Mouse (Mus musculus): ENCODE results near the gene Klhdc7b. TPM values are rescaled to one million over a fixed set of nuclear protein-coding genes. Genes with fewer than 3 reads are reported as not detected.

Gene Klhdc7b
- polyA plus RNA-seq (2015; fragmentation: Nextera tagmentation; extraction: Ambion mirVana) = 0.05 TPM in 1 of 2 replicates, not detected in the other

- no peaks in the 10 kb centered on the region for H3K4me1 ChIP-seq (replicated peaks)
- peaks cover 25% of the 10 kb centered on the region for H3K27me3 ChIP-seq
- ATAC-seq (ENCODE audit: low FRiP score) = no peak
- WGBS = 89% methylated on average over 7 of the region's 7 CpGs
- no peak within 1 kb of the TSS for H3K9ac ChIP-seq
- H3K27ac ChIP-seq = no peak within 1 kb of the TSS
- no peaks in the 10 kb centered on the region for H3K9me3 ChIP-seq
- no peaks in the 10 kb centered on the region for H3K36me3 ChIP-seq
- no peak within 1 kb of the TSS for H3K4me3 ChIP-seq
- H3K4me2 ChIP-seq = no peak within 1 kb of the TSS
These were observed at the start of gene Klhdc7b for GRCm38 (mm10) chr15:89384617-89385016. Klhdc7b (plus strand) TSS chr15:89384917.

GRCm38 (mm10) chr15:89336422-89336821 is 48.3 kb upstream of the Klhdc7b start:
- no peaks in the 10 kb centered on the region for H3K9me3 ChIP-seq
- H3K27me3 ChIP-seq = no peaks in the 10 kb centered on the region
- no peak overlapping the region for H3K9ac ChIP-seq
- H3K4me2 ChIP-seq = no peak overlapping the region
- no peak for ATAC-seq (ENCODE audit: low FRiP score)
- H3K27ac ChIP-seq = no peak overlapping the region
- 88% methylated on average over 14 of the region's 14 CpGs for WGBS
- no peaks in the 10 kb centered on the region for H3K36me3 ChIP-seq
- no peaks in the 10 kb centered on the region for H3K4me1 ChIP-seq (replicated peaks)
- H3K4me3 ChIP-seq = no peak overlapping the region

GRCm38 (mm10) chr15:89339696-89340095 is 45.0 kb upstream of the Klhdc7b start:
- Histone ChIP-seq H3K9me3 (no peaks in the 10 kb centered on the region), H3K36me3 (no peaks in the 10 kb centered on the region), H3K27me3 (no peaks in the 10 kb centered on the region), H3K4me3 (no peak overlapping the region), H3K27ac (no peak overlapping the region), H3K4me2 (no peak overlapping the region), H3K9ac (no peak overlapping the region), H3K4me1 (replicated peaks) (no peaks in the 10 kb centered on the region)
- WGBS = 83% methylated on average over 2 of the region's 2 CpGs
- ATAC-seq (ENCODE audit: low FRiP score) = no peak

- Histone ChIP-seq H3K9ac (no peak overlapping the region), H3K27ac (no peak overlapping the region), H3K4me1 (replicated peaks) (no peaks in the 10 kb centered on the region), H3K27me3 (no peaks in the 10 kb centered on the region), H3K9me3 (no peaks in the 10 kb centered on the region), H3K4me2 (no peak overlapping the region), H3K4me3 (no peak overlapping the region), H3K36me3 (no peaks in the 10 kb centered on the region)
- 81% methylated on average over 3 of the region's 3 CpGs for WGBS
- ATAC-seq (ENCODE audit: low FRiP score) = no peak
These were observed 44.6 kb upstream of the Klhdc7b start for GRCm38 (mm10) chr15:89340136-89340535.

GRCm38 (mm10) chr15:89341678-89342077 is 43.0 kb upstream of the Klhdc7b start:
- H3K27me3 ChIP-seq = no peaks in the 10 kb centered on the region
- no peaks in the 10 kb centered on the region for H3K4me1 ChIP-seq (replicated peaks)
- no peak overlapping the region for H3K27ac ChIP-seq
- H3K36me3 ChIP-seq = no peaks in the 10 kb centered on the region
- no peak overlapping the region for H3K9ac ChIP-seq
- ATAC-seq (ENCODE audit: low FRiP score) = no peak
- WGBS = 58% methylated on average over 1 of the region's 1 CpGs
- H3K9me3 ChIP-seq = no peaks in the 10 kb centered on the region
- H3K4me2 ChIP-seq = no peak overlapping the region
- no peak overlapping the region for H3K4me3 ChIP-seq

GRCm38 (mm10) chr15:89343325-89343724 is 41.4 kb upstream of the Klhdc7b start:
- WGBS = 83% methylated on average over 3 of the region's 3 CpGs
- no peak overlapping the region for H3K4me3 ChIP-seq
- H3K36me3 ChIP-seq = no peaks in the 10 kb centered on the region
- no peak for ATAC-seq (ENCODE audit: low FRiP score)
- no peaks in the 10 kb centered on the region for H3K27me3 ChIP-seq
- H3K9ac ChIP-seq = no peak overlapping the region
- no peaks in the 10 kb centered on the region for H3K4me1 ChIP-seq (replicated peaks)
- no peak overlapping the region for H3K27ac ChIP-seq
- H3K9me3 ChIP-seq = no peaks in the 10 kb centered on the region
- H3K4me2 ChIP-seq = no peak overlapping the region

- 83% methylated on average over 5 of the region's 5 CpGs for WGBS
- H3K4me1 ChIP-seq (replicated peaks) = peaks cover 13% of the 10 kb centered on the region
These were observed 34.3 kb upstream of the Klhdc7b start for GRCm38 (mm10) chr15:89350447-89350846.

GRCm38 (mm10) chr15:89351302-89351701 is 33.4 kb upstream of the Klhdc7b start:
- Histone ChIP-seq H3K27me3 (no peaks in the 10 kb centered on the region), H3K4me2 (no peak overlapping the region), H3K9ac (no peak overlapping the region), H3K27ac (no peak overlapping the region), H3K4me1 (replicated peaks) (peaks cover 14% of the 10 kb centered on the region), H3K4me3 (no peak overlapping the region), H3K36me3 (peaks cover 41% of the 10 kb centered on the region), H3K9me3 (no peaks in the 10 kb centered on the region)
- no peak for ATAC-seq (ENCODE audit: low FRiP score)
- 93% methylated on average over 15 of the region's 15 CpGs for WGBS

More at GRCm38 (mm10) chr15:89350447-89350846, 34.3 kb upstream of the Klhdc7b start:
- no peak overlapping the region for H3K4me2 ChIP-seq
- H3K27ac ChIP-seq = no peak overlapping the region
- H3K9me3 ChIP-seq = no peaks in the 10 kb centered on the region
- H3K4me3 ChIP-seq = no peak overlapping the region
- no peaks in the 10 kb centered on the region for H3K27me3 ChIP-seq
- peaks cover 41% of the 10 kb centered on the region for H3K36me3 ChIP-seq
- H3K9ac ChIP-seq = no peak overlapping the region
- ATAC-seq (ENCODE audit: low FRiP score) = no peak

- no peaks in the 10 kb centered on the region for H3K27me3 ChIP-seq
- no peaks in the 10 kb centered on the region for H3K9me3 ChIP-seq
- H3K27ac ChIP-seq = no peak overlapping the region
- 97% methylated on average over 14 of the region's 14 CpGs for WGBS
- peaks cover 22% of the 10 kb centered on the region for H3K4me1 ChIP-seq (replicated peaks)
- no peak overlapping the region for H3K4me2 ChIP-seq
- ATAC-seq (ENCODE audit: low FRiP score) = no peak
- no peak overlapping the region for H3K9ac ChIP-seq
- H3K4me3 ChIP-seq = no peak overlapping the region
- peaks cover 41% of the 10 kb centered on the region for H3K36me3 ChIP-seq
These were observed 32.7 kb upstream of the Klhdc7b start for GRCm38 (mm10) chr15:89352054-89352453.

GRCm38 (mm10) chr15:89352795-89353194 is 31.9 kb upstream of the Klhdc7b start:
- H3K27me3 ChIP-seq = no peaks in the 10 kb centered on the region
- no peak overlapping the region for H3K9ac ChIP-seq
- no peak overlapping the region for H3K27ac ChIP-seq
- peaks cover 41% of the 10 kb centered on the region for H3K36me3 ChIP-seq
- H3K4me3 ChIP-seq = no peak overlapping the region
- H3K9me3 ChIP-seq = no peaks in the 10 kb centered on the region
- no peak overlapping the region for H3K4me2 ChIP-seq
- WGBS = 94% methylated on average over 12 of the region's 12 CpGs
- no peak for ATAC-seq (ENCODE audit: low FRiP score)
- H3K4me1 ChIP-seq (replicated peaks) = peaks cover 28% of the 10 kb centered on the region

GRCm38 (mm10) chr15:89353837-89354236 is 30.9 kb upstream of the Klhdc7b start:
- 0 out of 2 replicates have a peak overlapping the region, but pooled peaks have one; percentile 61 for H3K4me2 ChIP-seq
- H3K27ac ChIP-seq = no peak overlapping the region
- H3K4me3 ChIP-seq = 0 out of 2 replicates have a peak overlapping the region, but pooled peaks have one; percentile 67
- no peaks in the 10 kb centered on the region for H3K27me3 ChIP-seq
- 0 out of 2 replicates have a peak overlapping the region, but pooled peaks have one; percentile 83 for H3K9ac ChIP-seq
- ATAC-seq (ENCODE audit: low FRiP score) = no peak
- peaks cover 41% of the 10 kb centered on the region for H3K36me3 ChIP-seq
- no peaks in the 10 kb centered on the region for H3K9me3 ChIP-seq
- whole genome bisulfite sequencing = 95% methylated on average over 16 of the region's 16 CpGs
- H3K4me1 ChIP-seq (replicated peaks) = peaks cover 38% of the 10 kb centered on the region

GRCm38 (mm10) chr15:89354455-89354854 is 30.3 kb upstream of the Klhdc7b start:
- peaks cover 42% of the 10 kb centered on the region for H3K4me1 ChIP-seq (replicated peaks)
- H3K27ac ChIP-seq = no peak overlapping the region
- WGBS = 90% methylated on average over 7 of the region's 7 CpGs
- no peaks in the 10 kb centered on the region for H3K9me3 ChIP-seq
- ATAC-seq (ENCODE audit: low FRiP score) = no peak
- H3K9ac ChIP-seq = peak overlapping the region; percentile 83
- H3K27me3 ChIP-seq = no peaks in the 10 kb centered on the region
- peak overlapping the region; percentile 61 for H3K4me2 ChIP-seq
- peaks cover 41% of the 10 kb centered on the region for H3K36me3 ChIP-seq
- H3K4me3 ChIP-seq = peak overlapping the region; percentile 67

Data from hindbrain, embryonic 13.5 days (tissue).